Mouse (Mus musculus) midbrain, postnatal 0 days (tissue): Measurements from ENCODE around the gene Golim4. TPM values are rescaled to one million over a fixed set of nuclear protein-coding genes. Genes with fewer than 3 reads are reported as not detected.
A peak's percentile ranks its signal among the peaks of the same experiment; 100 is the strongest.

Experiments
- ATAC-seq: fragments of 200-750 bp; cut with Nextera tagmentation; 2 replicates; pipeline ENCODE4 v1.8.0; 2017; ENCODE audit warnings: moderate number of reproducible peaks, mild to moderate bottlenecking, moderate TSS enrichment, moderate library complexity; ENCODE audit not compliant: low FRiP score
- DNase-seq: peaks from one replicate; pipeline ENCODE4 v3.0.0-alpha.2; 2015; ENCODE audit warnings: low spot score
- H3K27ac ChIP-seq: fragments of 300-500 bp; sonication (generic); 2 replicates; pipeline ENCODE4 v1.5.1; 2014; ENCODE audit warnings: low read depth, mild to moderate bottlenecking, low read length, mixed read lengths
- H3K27me3 ChIP-seq: fragments of 300-500 bp; sonication (generic); 2 replicates; pipeline ENCODE4 v1.6.1; 2014; ENCODE audit warnings: low read length, control low read depth, mixed read lengths; ENCODE audit not compliant: insufficient read depth
- H3K36me3 ChIP-seq: fragments of 300-500 bp; sonication (generic); 2 replicates; pipeline ENCODE4 v1.6.1; 2014; ENCODE audit warnings: low read length, control low read depth, mixed read lengths; ENCODE audit not compliant: insufficient read depth
- H3K4me1 ChIP-seq: fragments of 300-500 bp; sonication (generic); 2 replicates; pipeline ENCODE4 v1.6.1; 2014; ENCODE audit warnings: mild to moderate bottlenecking, control low read depth, antibody characterized with exemption, low read length, mixed read lengths; ENCODE audit not compliant: insufficient read depth
- H3K4me2 ChIP-seq: fragments of 300-500 bp; sonication (generic); 2 replicates; pipeline ENCODE4 v1.6.1; 2014; ENCODE audit warnings: low read depth, mild to moderate bottlenecking, low read length, mixed read lengths; ENCODE audit not compliant: poor library complexity, severe bottlenecking
- H3K4me3 ChIP-seq: fragments of 300-500 bp; sonication (generic); 2 replicates; pipeline ENCODE4 v1.5.1; 2014; ENCODE audit warnings: low read depth, mild to moderate bottlenecking, low read length, moderate library complexity
- H3K9ac ChIP-seq: fragments of 300-500 bp; sonication (generic); replicated peaks from 2 replicates; pipeline ENCODE4 v1.6.1; 2014; ENCODE audit warnings: mild to moderate bottlenecking, low read length, moderate library complexity, mixed read lengths; ENCODE audit not compliant: poor library complexity, severe bottlenecking
- H3K9me3 ChIP-seq: fragments of 300-500 bp; sonication (generic); 2 replicates; pipeline ENCODE4 v1.6.1; 2016; ENCODE audit warnings: low read length, control low read depth
- CTCF ChIP-seq: IDR thresholded peaks from 2 replicates; pipeline ENCODE4 v1.5.1; 2016; ENCODE audit warnings: antibody characterized with exemption, mild to moderate bottlenecking
- WGBS: fragments of 180-500 bp; shearing (Covaris S2); extraction: QIAGEN DNeasy Blood & Tissue Kit; methylation state at CpG from one replicate; pipeline ENCODE4 v1.1.7; 2014; 5-methylcytosine and 5-hydroxymethylcytosine counted together
- polyA plus RNA-seq: library from polyadenylated mRNA; unstranded; fragments of >200 nt; fragmentation: Nextera tagmentation; extraction: Ambion mirVana; gene quantifications from 2 replicates; pipeline ENCODE4 v1.2.1, GENCODE M21; 2015
- total RNA-seq: library from RNA; depleted of rRNA; stranded (reverse); fragments of >200 nt; gene quantifications from 2 replicates; pipeline ENCODE4 v1.2.3, GENCODE M21; 2014

Gene Golim4
- total and polyA plus RNA-seq, 2 experiments from 2014 or later = 15.4 to 21.7 TPM

GRCm38 (mm10) chr3:75910257-75910656 is 46.5 kb downstream of the Golim4 start:
- 18% methylated on average over 4 of the region's 4 CpGs for WGBS
- Histone ChIP-seq H3K27ac (no peak overlapping the region), H3K9me3 (no peaks in the 10 kb centered on the region), H3K9ac (no peak overlapping the region), H3K4me3 (no peak overlapping the region), H3K4me1 (no peaks in the 10 kb centered on the region), H3K36me3 (no peaks in the 10 kb centered on the region), H3K27me3 (no peaks in the 10 kb centered on the region), H3K4me2 (no peak overlapping the region)
- DNase-seq (peak; percentile 87), ATAC-seq (peak; percentile 59; the same call in 1 of the 2 replicates)
- peak; percentile 89 for TF ChIP-seq CTCF

GRCm38 (mm10) chr3:75901903-75902598 is 54.7 kb downstream of the Golim4 start:
- ATAC-seq = peak; percentile 90
- DNase-seq = peak; percentile 67

GRCm38 (mm10) chr3:75895075-75895474 is 61.7 kb downstream of the Golim4 start:
- DNase-seq (no peak), ATAC-seq (no peak)
- H3K36me3 ChIP-seq = peaks cover 3% of the 10 kb centered on the region
- TF ChIP-seq CTCF = no peak
- H3K27me3 ChIP-seq = no peaks in the 10 kb centered on the region
- no peak overlapping the region for H3K9ac ChIP-seq
- WGBS = 93% methylated on average over 5 of the region's 5 CpGs
- H3K4me1 ChIP-seq = no peaks in the 10 kb centered on the region
- no peak overlapping the region for H3K4me3 ChIP-seq
- no peak overlapping the region for H3K27ac ChIP-seq
- H3K4me2 ChIP-seq = no peak overlapping the region
- no peaks in the 10 kb centered on the region for H3K9me3 ChIP-seq

More at GRCm38 (mm10) chr3:75901903-75902598, 54.7 kb downstream of the Golim4 start:
- H3K9ac ChIP-seq = no peak overlapping the region
- no peaks in the 10 kb centered on the region for H3K9me3 ChIP-seq
- no peaks in the 10 kb centered on the region for H3K36me3 ChIP-seq
- H3K4me1 ChIP-seq = no peaks in the 10 kb centered on the region
- WGBS = 46% methylated on average over 11 of the region's 11 CpGs
- no peak overlapping the region for H3K27ac ChIP-seq
- no peak overlapping the region for H3K4me3 ChIP-seq
- H3K4me2 ChIP-seq = no peak overlapping the region
- TF ChIP-seq CTCF = peak; percentile 80
- H3K27me3 ChIP-seq = no peaks in the 10 kb centered on the region

- Histone ChIP-seq H3K4me2 (no peak overlapping the region), H3K36me3 (peaks cover 3% of the 10 kb centered on the region), H3K4me3 (no peak overlapping the region), H3K9ac (no peak overlapping the region), H3K27ac (no peak overlapping the region), H3K4me1 (no peaks in the 10 kb centered on the region), H3K27me3 (no peaks in the 10 kb centered on the region), H3K9me3 (no peaks in the 10 kb centered on the region)
- DNase-seq = no peak
- no peak for TF ChIP-seq CTCF
- ATAC-seq = no peak
- 91% methylated on average over 3 of the region's 3 CpGs for WGBS
These were observed 65.2 kb downstream of the Golim4 start for GRCm38 (mm10) chr3:75891581-75891980.

GRCm38 (mm10) chr3:75889323-75889722 is 67.4 kb downstream of the Golim4 start:
- Histone ChIP-seq H3K4me3 (no peak overlapping the region), H3K9ac (no peak overlapping the region), H3K27me3 (no peaks in the 10 kb centered on the region), H3K4me1 (no peaks in the 10 kb centered on the region), H3K4me2 (no peak overlapping the region), H3K36me3 (peaks cover 3% of the 10 kb centered on the region), H3K9me3 (no peaks in the 10 kb centered on the region), H3K27ac (no peak overlapping the region)
- ATAC-seq = no peak
- no peak for DNase-seq
- 93% methylated on average over 1 of the region's 1 CpGs for WGBS
- no peak for TF ChIP-seq CTCF

- no peak for TF ChIP-seq CTCF
- DNase-seq (no peak), ATAC-seq (no peak)
- Histone ChIP-seq H3K4me1 (no peaks in the 10 kb centered on the region), H3K4me2 (no peak overlapping the region), H3K36me3 (no peaks in the 10 kb centered on the region), H3K4me3 (no peak overlapping the region), H3K9me3 (no peaks in the 10 kb centered on the region), H3K27ac (no peak overlapping the region), H3K9ac (no peak overlapping the region), H3K27me3 (no peaks in the 10 kb centered on the region)
- 97% methylated on average over 1 of the region's 1 CpGs for WGBS
These were observed 75.2 kb downstream of the Golim4 start for GRCm38 (mm10) chr3:75881582-75881981.
